Mouse (Mus musculus) CD8-positive naive resting alpha-beta T cell, adult 2 months (primary cell): ENCODE measurements around the gene A830031A19Rik.

Experiments used
- DNase-seq, 2 experiments: peaks; one replicate each; pipeline ENCODE4 v3.0.0; 2022; ENCODE audit warnings: low read depth in 2 of 2, low spot score in 2 of 2

The A830031A19Rik gene

GRCm38 (mm10) chr11:24014642-24015041 is 60.2 kb downstream of the A830031A19Rik start:
- DNase-seq, result no peak

- DNase-seq, result no peak
Observed at GRCm38 (mm10) chr11:24012301-24012700, 62.6 kb downstream of the A830031A19Rik start.

GRCm38 (mm10) chr11:24008976-24009375 is 65.9 kb downstream of the A830031A19Rik start:
- no peak for DNase-seq

GRCm38 (mm10) chr11:24008244-24008643 is 66.6 kb downstream of the A830031A19Rik start:
- no peak for DNase-seq

GRCm38 (mm10) chr11:24005445-24006156 is 69.3 kb downstream of the A830031A19Rik start:
- DNase-seq, result no peak

- DNase-seq, result no peak
Observed at GRCm38 (mm10) chr11:24000675-24001074, 74.2 kb downstream of the A830031A19Rik start.
